Mouse (Mus musculus) naive thymus-derived CD4-positive, alpha-beta T cell, adult 5 months (primary cell): ENCODE results near the gene Cdip1. TPM values are rescaled to one million over a fixed set of nuclear protein-coding genes. Genes with fewer than 3 reads are reported as not detected.

Experiments used
- polyA plus RNA-seq: library from polyadenylated mRNA; unstranded; fragments of 100-300 nt; shearing (Covaris generic); gene quantifications from one replicate; pipeline ENCODE4 v1.2.1, GENCODE M21; 2017

Gene Cdip1
- 91.3 TPM for polyA plus RNA-seq

DNA sequence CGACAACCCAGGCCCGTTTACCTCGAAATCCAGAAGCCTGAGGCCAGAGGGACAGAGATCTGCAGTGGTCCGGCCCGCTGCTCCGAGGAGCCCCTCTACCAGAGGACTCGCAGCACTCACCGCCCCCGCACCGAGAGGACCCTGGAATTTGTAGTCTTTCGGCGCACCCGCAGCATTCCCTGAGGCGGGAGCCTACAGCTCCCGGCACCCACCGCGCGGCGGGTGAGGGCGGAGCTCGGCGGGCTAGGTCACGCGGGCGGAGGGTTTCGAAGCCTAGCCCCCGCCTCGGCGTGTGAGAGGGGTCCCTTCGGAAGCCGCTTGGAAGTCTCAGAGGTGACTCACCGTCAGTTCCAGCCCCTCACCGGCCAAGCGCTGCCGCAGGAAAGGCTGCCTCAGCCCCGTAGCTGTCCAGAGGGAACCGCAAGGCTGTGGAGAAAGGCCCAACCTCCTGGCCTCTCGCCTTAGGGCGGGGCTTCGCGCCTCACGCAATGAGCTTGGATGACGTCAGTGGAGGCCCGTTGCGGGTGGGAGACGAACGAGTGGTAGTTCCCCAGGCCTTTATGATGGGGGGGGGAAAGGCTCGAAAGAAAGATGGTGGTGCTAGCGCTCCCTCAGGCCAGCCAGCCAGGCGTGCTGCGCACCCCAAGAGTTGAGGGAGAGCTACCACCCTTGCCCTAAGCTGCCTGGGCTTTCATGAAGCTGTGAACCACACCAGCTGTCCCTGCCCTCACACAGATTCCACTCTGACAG, at the start of gene Cdip1:
Gene Cdip1 (minus strand): TSS at position 483 of the 750 bp plus-strand sequence.

DNA sequence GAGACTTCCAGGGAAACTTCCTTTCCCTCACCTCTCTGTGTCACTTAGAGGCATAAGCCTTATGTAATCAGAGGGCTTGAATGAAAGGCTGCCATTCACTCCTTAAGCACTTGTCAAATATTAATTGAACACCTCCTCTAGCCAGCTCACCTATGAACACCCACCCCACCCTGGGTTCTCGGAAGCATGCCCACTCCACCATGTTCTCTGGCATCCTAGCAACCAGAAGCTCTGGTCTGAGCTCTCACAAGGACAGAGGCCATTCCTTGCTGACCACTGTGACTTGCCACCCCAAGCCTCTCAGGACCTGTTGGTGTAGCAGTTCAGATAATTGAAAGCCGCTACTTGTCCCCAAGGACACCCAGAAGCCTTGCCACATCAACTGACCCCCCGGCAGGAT, 45.1 kb upstream of the Cdip1 start, which contains the start of gene 4930562C15Rik:
Gene 4930562C15Rik (plus strand): TSS at position 226 of the 400 bp plus-strand sequence.

GRCm38 (mm10) chr16:4725780-4726527, 64.1 kb downstream of the Cdip1 start, which contains the start of gene Hmox2:
TSS of gene Hmox2 (plus strand) at chr16:4726361.

DNA sequence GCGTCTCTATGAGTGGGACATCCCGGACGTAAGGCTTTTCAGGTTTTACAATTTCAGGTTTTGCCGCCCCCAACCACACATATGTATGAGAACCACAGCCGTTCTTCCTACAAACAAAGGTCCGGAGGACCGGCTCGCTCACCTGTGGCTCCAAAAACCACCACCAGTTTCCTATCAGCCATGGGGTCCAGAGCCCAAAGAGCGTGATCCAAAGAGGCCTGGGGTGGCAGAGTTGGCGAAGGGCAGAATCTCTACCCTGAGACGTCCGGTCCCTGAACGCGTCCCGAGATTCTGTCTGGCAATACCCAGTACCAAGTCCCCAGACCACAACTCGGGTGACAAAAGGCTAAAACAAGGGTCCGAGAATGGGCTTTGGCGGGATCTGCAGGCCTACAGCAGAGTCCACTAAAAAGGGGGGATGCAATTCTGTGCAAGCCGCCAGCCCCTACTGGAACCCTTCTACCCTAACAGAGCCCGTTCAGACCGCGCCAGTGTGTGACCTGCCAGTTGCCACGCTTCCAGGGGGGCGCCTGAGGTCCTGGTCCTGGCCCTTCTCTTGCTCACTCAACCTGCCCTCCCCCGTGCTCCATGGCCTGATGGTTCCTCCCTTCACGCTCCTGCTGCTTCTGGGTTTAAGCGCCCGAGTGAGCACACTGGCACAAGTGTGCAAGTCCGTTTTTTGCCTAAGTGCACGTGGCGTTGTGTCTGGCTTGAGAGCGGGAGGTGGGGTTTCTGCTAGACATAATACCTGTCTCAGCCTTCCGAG, 71.2 kb downstream of the Cdip1 start, which contains the start of gene Nmral1:
Gene Nmral1 (minus strand): TSS at position 604 of the 766 bp plus-strand sequence.

Other genes with a start within 250 kb of the Cdip1 start
- 0.91 TPM for gene Srl, start 248.5 kb downstream of the Cdip1 start, polyA plus RNA-seq
- gene Tfap4, start 230.4 kb downstream of the Cdip1 start, polyA plus RNA-seq, result 2.0 TPM
- not detected for gene Glis2, start 195.6 kb downstream of the Cdip1 start, polyA plus RNA-seq
- gene Pam16, start 165.3 kb downstream of the Cdip1 start, polyA plus RNA-seq, result 12.3 TPM
- gene Vasn, start 150.4 kb downstream of the Cdip1 start, polyA plus RNA-seq, result 1.3 TPM
- 34.8 TPM for gene Dnaja3, start 150.3 kb downstream of the Cdip1 start, polyA plus RNA-seq
- 119 TPM for gene Coro7, start 110.5 kb downstream of the Cdip1 start, polyA plus RNA-seq
- 2.0 TPM for gene Nmral1, start 70.9 kb downstream of the Cdip1 start, polyA plus RNA-seq
- gene Hmox2, start 63.9 kb downstream of the Cdip1 start, polyA plus RNA-seq, result 67.4 TPM
- not detected for gene 4930562C15Rik, start 45.1 kb upstream of the Cdip1 start, polyA plus RNA-seq
- gene Ubald1, start 90.0 kb upstream of the Cdip1 start, polyA plus RNA-seq, result 104 TPM
- gene Mgrn1, start 96.0 kb upstream of the Cdip1 start, polyA plus RNA-seq, result 61.7 TPM
- 64.3 TPM for gene Nudt16l1, start 148.5 kb upstream of the Cdip1 start, polyA plus RNA-seq
- 69.7 TPM for gene Anks3, start 173.9 kb upstream of the Cdip1 start, polyA plus RNA-seq
- gene Sept12, start 207.6 kb upstream of the Cdip1 start, polyA plus RNA-seq, result not detected
- gene Smim22, start 217.0 kb upstream of the Cdip1 start, polyA plus RNA-seq, result not detected
- gene Rogdi, start 223.3 kb upstream of the Cdip1 start, polyA plus RNA-seq, result 11.5 TPM